Mouse (Mus musculus) embryonic facial prominence, embryonic 12.5 days (tissue): ENCODE results near the gene Psme3. TPM values are rescaled to one million over a fixed set of nuclear protein-coding genes. Genes with fewer than 3 reads are reported as not detected.

Experiments used
- ATAC-seq: fragments of 200-750 bp; cut with Nextera tagmentation; 2 replicates; pipeline ENCODE4 v1.8.0; 2017; ENCODE audit not compliant: insufficient number of reproducible peaks, insufficient read depth, low FRiP score, low TSS enrichment
- H3K27ac ChIP-seq: fragments of 300-500 bp; sonication (generic); 2 replicates; pipeline ENCODE4 v1.5.1; 2016; ENCODE audit warnings: mild to moderate bottlenecking
- H3K27me3 ChIP-seq: fragments of 300-500 bp; sonication (generic); 2 replicates; pipeline ENCODE4 v1.6.1; 2016; ENCODE audit warnings: mild to moderate bottlenecking, moderate library complexity
- H3K36me3 ChIP-seq: fragments of 300-500 bp; sonication (generic); 2 replicates; pipeline ENCODE4 v1.6.1; 2016; ENCODE audit warnings: mild to moderate bottlenecking
- H3K4me1 ChIP-seq: fragments of 300-500 bp; sonication (generic); 2 replicates; pipeline ENCODE4 v1.6.1; 2016
- H3K4me2 ChIP-seq: fragments of 300-500 bp; sonication (generic); replicated peaks from 2 replicates; pipeline ENCODE4 v1.6.1; 2016; ENCODE audit warnings: mild to moderate bottlenecking, moderate library complexity
- H3K4me3 ChIP-seq: fragments of 300-500 bp; sonication (generic); 2 replicates; pipeline ENCODE4 v1.5.1; 2016; ENCODE audit warnings: mild to moderate bottlenecking
- H3K9ac ChIP-seq: fragments of 300-500 bp; sonication (generic); 2 replicates; pipeline ENCODE4 v1.6.1; 2016; ENCODE audit warnings: mild to moderate bottlenecking, moderate library complexity
- H3K9me3 ChIP-seq: fragments of 300-500 bp; sonication (generic); 2 replicates; pipeline ENCODE4 v1.6.1; 2016; ENCODE audit warnings: mild to moderate bottlenecking, moderate library complexity
- WGBS: fragments of 180-500 bp; shearing (Covaris S2); methylation state at CpG from one replicate; pipeline ENCODE4 v1.1.7; 2016; 5-methylcytosine and 5-hydroxymethylcytosine counted together
- polyA plus RNA-seq: library from polyadenylated mRNA; unstranded; fragments of >200 nt; fragmentation: Nextera tagmentation; extraction: Ambion mirVana; gene quantifications from 2 replicates; pipeline ENCODE4 v1.2.1, GENCODE M21; 2016

The Psme3 gene
- polyA plus RNA-seq, 1 experiment from 2014 or later = 172 TPM

GRCm38 (mm10) chr11:101334516-101334915 is 18.5 kb downstream of the Psme3 start:
- H3K4me1 ChIP-seq = peaks cover 18% of the 10 kb centered on the region
- H3K36me3 ChIP-seq = no peaks in the 10 kb centered on the region
- H3K4me2 ChIP-seq = no peak overlapping the region
- no peaks in the 10 kb centered on the region for H3K27me3 ChIP-seq
- ATAC-seq = no peak
- no peak overlapping the region for H3K9ac ChIP-seq
- H3K9me3 ChIP-seq = no peaks in the 10 kb centered on the region
- no peak overlapping the region for H3K4me3 ChIP-seq
- no peak overlapping the region for H3K27ac ChIP-seq
- 3% methylated on average over 6 of the region's 6 CpGs for WGBS

GRCm38 (mm10) chr11:101335685-101336084 is 19.7 kb downstream of the Psme3 start:
- 87% methylated on average over 9 of the region's 9 CpGs for WGBS
- no peaks in the 10 kb centered on the region for H3K36me3 ChIP-seq
- H3K9ac ChIP-seq = no peak overlapping the region
- H3K4me1 ChIP-seq = peaks cover 18% of the 10 kb centered on the region
- no peak overlapping the region for H3K4me2 ChIP-seq
- no peak for ATAC-seq
- H3K27ac ChIP-seq = no peak overlapping the region
- H3K9me3 ChIP-seq = no peaks in the 10 kb centered on the region
- no peak overlapping the region for H3K4me3 ChIP-seq
- no peaks in the 10 kb centered on the region for H3K27me3 ChIP-seq

GRCm38 (mm10) chr11:101338123-101338760 is 22.2 kb downstream of the Psme3 start:
- H3K27ac ChIP-seq = peak overlapping the region; percentile 84
- H3K36me3 ChIP-seq = no peaks in the 10 kb centered on the region
- H3K4me2 ChIP-seq = peak overlapping the region; percentile 53
- H3K4me1 ChIP-seq = peaks cover 18% of the 10 kb centered on the region
- WGBS = under 1% methylated on average over 9 of the region's 9 CpGs
- H3K9ac ChIP-seq = no peak overlapping the region
- peak; percentile 88 for ATAC-seq
- H3K4me3 ChIP-seq = peak overlapping the region; percentile 32
- no peaks in the 10 kb centered on the region for H3K27me3 ChIP-seq
- H3K9me3 ChIP-seq = no peaks in the 10 kb centered on the region

DNA sequence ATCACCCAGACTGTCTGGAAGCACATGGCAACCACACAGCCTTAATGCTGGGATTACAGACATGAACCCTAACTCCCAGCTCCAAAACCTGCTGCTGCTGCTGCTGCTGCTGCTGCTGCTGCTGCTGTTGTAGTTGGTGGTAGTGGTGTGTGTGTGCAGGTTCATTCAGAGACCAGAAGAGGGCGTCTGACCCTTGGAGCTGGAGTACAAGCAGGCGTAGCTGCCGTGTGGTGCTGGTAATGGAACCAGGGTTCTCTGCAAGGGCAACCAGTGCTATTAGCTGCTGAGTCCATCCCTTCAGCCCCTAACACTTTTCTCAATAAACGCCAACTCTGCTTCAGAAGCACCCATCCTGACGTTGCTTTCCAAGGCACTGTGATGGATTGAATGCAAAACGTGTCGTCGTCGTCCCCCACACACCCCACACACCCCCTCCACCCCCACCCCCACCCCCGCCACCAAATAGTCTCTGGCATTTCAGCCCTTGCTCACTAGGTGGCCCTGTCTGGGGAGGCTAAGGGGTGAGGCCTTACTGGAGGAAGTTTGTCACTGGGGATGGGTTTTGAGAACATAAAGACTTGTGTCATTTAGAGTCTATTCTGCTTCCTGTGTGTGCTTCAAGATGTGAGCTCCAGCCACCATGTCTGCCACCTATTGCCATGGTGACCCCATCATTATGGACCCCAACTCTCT is 31.2 kb downstream of the Psme3 start:
- no peak overlapping the region for H3K9ac ChIP-seq
- H3K4me1 ChIP-seq = 0 out of 2 replicates have a peak, but pooled peaks cover 4% of the 10 kb centered on the region
- no peak overlapping the region for H3K4me2 ChIP-seq
- H3K9me3 ChIP-seq = no peaks in the 10 kb centered on the region
- ATAC-seq = no peak
- H3K27me3 ChIP-seq = no peaks in the 10 kb centered on the region
- no peaks in the 10 kb centered on the region for H3K36me3 ChIP-seq
- 77% methylated on average over 10 of the region's 10 CpGs for WGBS
- no peak overlapping the region for H3K27ac ChIP-seq
- no peak overlapping the region for H3K4me3 ChIP-seq

DNA sequence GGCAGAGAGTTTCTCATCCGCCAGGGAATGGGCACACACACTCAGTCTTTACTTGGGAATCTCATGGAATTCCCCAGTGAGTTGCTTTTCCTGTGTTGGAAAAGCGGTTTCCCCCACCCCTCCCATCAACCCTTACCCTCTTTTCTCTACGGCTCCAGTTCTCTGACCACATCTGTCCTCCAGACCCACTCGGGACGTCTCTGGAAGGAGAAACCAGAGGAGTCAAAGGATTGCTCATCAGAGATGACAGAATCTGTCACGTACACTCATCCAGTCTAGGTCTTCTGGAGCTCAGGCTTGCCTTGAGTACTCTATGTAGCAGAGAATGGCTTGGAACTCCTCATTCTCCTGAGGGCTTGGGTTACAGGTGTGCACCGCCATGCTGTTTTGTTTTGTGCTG is 32.8 kb downstream of the Psme3 start:
- Histone ChIP-seq H3K27ac (peak overlapping the region; percentile 7; the same call in 1 of the 2 replicates), H3K9me3 (no peaks in the 10 kb centered on the region), H3K36me3 (no peaks in the 10 kb centered on the region), H3K4me1 (0 out of 2 replicates have a peak, but pooled peaks cover 4% of the 10 kb centered on the region), H3K27me3 (no peaks in the 10 kb centered on the region), H3K4me3 (no peak overlapping the region), H3K9ac (no peak overlapping the region), H3K4me2 (no peak overlapping the region)
- no peak for ATAC-seq
- WGBS = 54% methylated on average over 7 of the region's 7 CpGs

GRCm38 (mm10) chr11:101349216-101349615 is 33.2 kb downstream of the Psme3 start:
- H3K27me3 ChIP-seq = no peaks in the 10 kb centered on the region
- H3K4me2 ChIP-seq = no peak overlapping the region
- WGBS = 55% methylated on average over 3 of the region's 3 CpGs
- no peaks in the 10 kb centered on the region for H3K9me3 ChIP-seq
- no peak for ATAC-seq
- H3K27ac ChIP-seq = no peak overlapping the region
- no peak overlapping the region for H3K4me3 ChIP-seq
- H3K4me1 ChIP-seq = 0 out of 2 replicates have a peak, but pooled peaks cover 4% of the 10 kb centered on the region
- no peaks in the 10 kb centered on the region for H3K36me3 ChIP-seq
- H3K9ac ChIP-seq = no peak overlapping the region

GRCm38 (mm10) chr11:101351100-101351720 is 35.2 kb downstream of the Psme3 start:
- Histone ChIP-seq H3K4me1 (0 out of 2 replicates have a peak, but pooled peaks cover 4% of the 10 kb centered on the region), H3K27me3 (no peaks in the 10 kb centered on the region), H3K4me2 (no peak overlapping the region), H3K9ac (no peak overlapping the region), H3K36me3 (no peaks in the 10 kb centered on the region), H3K4me3 (no peak overlapping the region), H3K9me3 (no peaks in the 10 kb centered on the region), H3K27ac (no peak overlapping the region)
- no peak for ATAC-seq
- WGBS = 49% methylated on average over 11 of the region's 11 CpGs

DNA sequence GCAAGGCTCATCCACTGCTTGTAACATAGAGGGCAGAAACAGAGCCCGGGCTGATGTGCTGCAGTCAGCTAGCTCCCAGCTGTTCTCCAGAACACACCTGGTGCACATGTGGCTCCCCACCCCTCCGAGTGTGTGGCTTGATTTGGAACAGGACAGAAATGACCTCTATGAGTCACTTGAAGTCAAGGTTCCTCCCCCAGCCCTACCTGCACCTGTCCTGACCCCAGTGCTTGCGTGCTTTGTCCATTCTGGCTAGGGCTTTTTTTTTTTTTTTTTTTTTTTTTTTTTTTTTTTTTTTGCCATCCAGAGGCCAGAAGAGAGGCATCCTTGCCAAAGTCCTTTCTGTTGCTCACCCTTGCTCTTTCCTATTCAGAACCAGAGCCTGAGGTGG is 35.7 kb downstream of the Psme3 start:
- no peaks in the 10 kb centered on the region for H3K27me3 ChIP-seq
- no peak overlapping the region for H3K4me3 ChIP-seq
- WGBS = 46% methylated on average over 3 of the region's 3 CpGs
- no peak for ATAC-seq
- H3K9me3 ChIP-seq = no peaks in the 10 kb centered on the region
- no peak overlapping the region for H3K27ac ChIP-seq
- no peak overlapping the region for H3K4me2 ChIP-seq
- H3K36me3 ChIP-seq = no peaks in the 10 kb centered on the region
- no peak overlapping the region for H3K9ac ChIP-seq
- H3K4me1 ChIP-seq = 0 out of 2 replicates have a peak, but pooled peaks cover 4% of the 10 kb centered on the region

GRCm38 (mm10) chr11:101353436-101353835 is 37.4 kb downstream of the Psme3 start:
- no peaks in the 10 kb centered on the region for H3K27me3 ChIP-seq
- no peak overlapping the region for H3K9ac ChIP-seq
- H3K27ac ChIP-seq = no peak overlapping the region
- H3K36me3 ChIP-seq = no peaks in the 10 kb centered on the region
- H3K4me2 ChIP-seq = no peak overlapping the region
- H3K4me1 ChIP-seq = 0 out of 2 replicates have a peak, but pooled peaks cover 4% of the 10 kb centered on the region
- ATAC-seq = no peak
- no peak overlapping the region for H3K4me3 ChIP-seq
- 87% methylated on average over 12 of the region's 12 CpGs for WGBS
- no peaks in the 10 kb centered on the region for H3K9me3 ChIP-seq

- H3K36me3 ChIP-seq = no peaks in the 10 kb centered on the region
- WGBS = 78% methylated on average over 5 of the region's 5 CpGs
- no peak overlapping the region for H3K4me2 ChIP-seq
- H3K27ac ChIP-seq = no peak overlapping the region
- H3K4me3 ChIP-seq = no peak overlapping the region
- H3K4me1 ChIP-seq = no peaks in the 10 kb centered on the region
- ATAC-seq = no peak
- no peaks in the 10 kb centered on the region for H3K9me3 ChIP-seq
- H3K9ac ChIP-seq = no peak overlapping the region
- H3K27me3 ChIP-seq = no peaks in the 10 kb centered on the region
Observed at GRCm38 (mm10) chr11:101354438-101355010, 38.5 kb downstream of the Psme3 start.

DNA sequence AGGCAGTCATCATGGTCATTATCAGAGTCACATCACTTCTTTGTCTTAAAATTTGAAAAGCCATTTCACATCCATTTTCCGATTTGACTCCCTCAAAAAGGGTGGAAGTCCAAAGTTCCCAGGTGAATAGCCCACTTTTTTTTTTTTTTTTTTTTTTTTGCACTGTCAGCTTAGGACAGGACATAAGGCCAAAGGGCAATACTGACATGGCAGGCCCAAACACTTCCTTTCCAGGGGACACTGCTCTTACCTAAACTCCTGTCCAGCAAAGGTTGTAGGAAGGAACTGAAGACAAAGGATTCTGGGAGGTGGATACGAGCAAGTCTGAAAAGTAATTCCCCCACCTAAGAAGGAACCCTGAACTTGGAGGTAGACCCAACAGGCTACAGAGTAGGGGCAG is 39.9 kb downstream of the Psme3 start:
- no peak for ATAC-seq
- no peak overlapping the region for H3K4me3 ChIP-seq

More for the DNA sequence above, 39.9 kb downstream of the Psme3 start:
- Histone ChIP-seq H3K36me3 (no peaks in the 10 kb centered on the region), H3K9me3 (no peaks in the 10 kb centered on the region), H3K27me3 (no peaks in the 10 kb centered on the region), H3K9ac (no peak overlapping the region), H3K27ac (no peak overlapping the region), H3K4me2 (no peak overlapping the region), H3K4me1 (no peaks in the 10 kb centered on the region)
- WGBS = 84% methylated on average over 2 of the region's 2 CpGs
